ENCODE assay signal across 9 mouse cellular contexts in genomic region chr17:71178530-71179181, GRCm38 (mm10). TPM values are rescaled to one million over a fixed set of nuclear protein-coding genes. Genes with fewer than 3 reads are reported as not detected.
DNase-seq lines count a peak whose midpoint lies in the region; ATAC-seq lines count a peak whose summit lies in the region.
"Had no signal": no experiment of that assay in that cellular context is flagged by ENCODE, and none has a peak within 500 bp of the region (broad histone marks: within the 10 kb centered on the region; RNA-seq: fewer than 3 reads in every experiment).

No protein-coding gene starts in this region.

- intact Hi-C loops in left cerebral cortex, postnatal 4 days (cut with DNase I) = no loop called here

- peaks cover 6% of the 10 kb centered on the region; the same call in 1 of the 2 replicates for H3K4me1 ChIP-seq in midbrain, embryonic 11.5 days (ENCODE audit: control insufficient read depth, insufficient read depth, low read length)
- H3K4me1 ChIP-seq in midbrain, embryonic 16.5 days (ENCODE audit: control insufficient read depth, insufficient read depth, low read length) = peaks cover 6% of the 10 kb centered on the region
- H3K4me1 ChIP-seq in limb, embryonic 13.5 days = peaks cover 24% of the 10 kb centered on the region

- no peak overlapping the region; the same call in 1 of the 2 replicates for H3K4me2 ChIP-seq in midbrain, embryonic 11.5 days
- no peak overlapping the region for H3K4me2 ChIP-seq in midbrain, embryonic 16.5 days (ENCODE audit: low read length)
- peak overlapping the region; percentile 30; the same call in 1 of the 2 replicates for H3K4me2 ChIP-seq in limb, embryonic 13.5 days (replicated peaks)
- H3K4me2 ChIP-seq: neural tube, embryonic 13.5 days had no signal

- no peaks in the 10 kb centered on the region for H3K36me3 ChIP-seq in midbrain, embryonic 11.5 days (ENCODE audit: control insufficient read depth, insufficient read depth, low read length)
- H3K36me3 ChIP-seq in midbrain, embryonic 16.5 days (ENCODE audit: control insufficient read depth, insufficient read depth, low read length) = no peaks in the 10 kb centered on the region
- no peaks in the 10 kb centered on the region for H3K36me3 ChIP-seq in limb, embryonic 13.5 days
- H3K36me3 ChIP-seq: neural tube, embryonic 13.5 days had no signal

- no peak overlapping the region for H3K9ac ChIP-seq in midbrain, embryonic 11.5 days (ENCODE audit: low read length)
- no peak overlapping the region for H3K9ac ChIP-seq in midbrain, embryonic 16.5 days (ENCODE audit: low read depth, low read length)
- no peak overlapping the region for H3K9ac ChIP-seq in limb, embryonic 13.5 days
- H3K9ac ChIP-seq: neural tube, embryonic 13.5 days had no signal

- DNase-seq in embryo, embryonic 10 days (ENCODE audit: low spot score) = peak; percentile 26
- no peak for DNase-seq in embryo, embryonic 9.5 days (ENCODE audit: extremely low spot score)
- peak; percentile 31 for DNase-seq in midbrain, embryonic 11.5 days (ENCODE audit: low spot score, missing footprints)
- peak; percentile 18 for DNase-seq in telencephalon, adult 2 months (ENCODE audit: low read depth, low spot score)
- no peak for DNase-seq in urinary bladder, postnatal 25 days (ENCODE audit: low spot score)
- DNase-seq in left cerebral cortex, postnatal 4 days = no peak

- no peak overlapping the region for H3K27ac ChIP-seq in midbrain, embryonic 11.5 days (ENCODE audit: low read depth, low read length)
- H3K27ac ChIP-seq in midbrain, embryonic 16.5 days (ENCODE audit: low read length) = no peak overlapping the region
- H3K27ac ChIP-seq in limb, embryonic 13.5 days = no peak overlapping the region
- H3K27ac ChIP-seq: neural tube, embryonic 13.5 days had no signal

- ATAC-seq in midbrain, embryonic 11.5 days (ENCODE audit: low FRiP score) = no peak
- no peak for ATAC-seq in midbrain, embryonic 16.5 days
- no peak for ATAC-seq in limb, embryonic 13.5 days (ENCODE audit: low FRiP score, low read depth)

- no peaks in the 10 kb centered on the region for H3K9me3 ChIP-seq in midbrain, embryonic 11.5 days (ENCODE audit: control insufficient read depth, low read length)
- H3K9me3 ChIP-seq in midbrain, embryonic 16.5 days (replicated peaks; ENCODE audit: control insufficient read depth, low read length, poor library complexity, severe bottlenecking) = no peaks in the 10 kb centered on the region
- no peaks in the 10 kb centered on the region for H3K9me3 ChIP-seq in limb, embryonic 13.5 days
- H3K9me3 ChIP-seq: neural tube, embryonic 13.5 days had no signal

- WGBS in midbrain, embryonic 11.5 days = 62% methylated on average over 10 of the region's 10 CpGs
- 51% methylated on average over 10 of the region's 10 CpGs for WGBS in midbrain, embryonic 16.5 days
- 24% methylated on average over 10 of the region's 10 CpGs for WGBS in limb, embryonic 13.5 days

- H3K4me3 ChIP-seq in midbrain, embryonic 11.5 days (ENCODE audit: low read depth, low read length) = no peak overlapping the region
- H3K4me3 ChIP-seq in midbrain, embryonic 16.5 days (ENCODE audit: low read depth, low read length) = no peak overlapping the region
- H3K4me3 ChIP-seq in limb, embryonic 13.5 days = no peak overlapping the region
- H3K4me3 ChIP-seq: neural tube, embryonic 13.5 days had no signal

- H3K27me3 ChIP-seq in midbrain, embryonic 11.5 days (ENCODE audit: control insufficient read depth, insufficient read depth, low read length) = no peaks in the 10 kb centered on the region
- no peaks in the 10 kb centered on the region for H3K27me3 ChIP-seq in midbrain, embryonic 16.5 days (ENCODE audit: control insufficient read depth, insufficient read depth, low read depth, low read length)
- H3K27me3 ChIP-seq in limb, embryonic 13.5 days = no peaks in the 10 kb centered on the region
- H3K27me3 ChIP-seq: neural tube, embryonic 13.5 days had no signal

RNA-seq across cellular contexts. Expression of gene Lpin2, which starts 3.7 kb away (rescaled TPM):
- polyA plus RNA-seq in midbrain, embryonic 11.5 days (2014; fragmentation: Nextera tagmentation; extraction: Ambion mirVana) = 31.6 and 35.4 TPM in 2 replicates
- 45.0 and 47.3 TPM in 2 replicates for polyA plus RNA-seq in midbrain, embryonic 16.5 days (2015; fragmentation: Nextera tagmentation; extraction: Ambion mirVana)
- polyA plus RNA-seq in limb, embryonic 13.5 days (2015; fragmentation: Nextera tagmentation; extraction: Ambion mirVana) = 54.1 and 56.9 TPM in 2 replicates
- total RNA-seq in left cerebral cortex, postnatal 4 days (2021) = 10 to 100 TPM; 68.6 to 71.5 TPM

Comparison
In these comparisons a context has a peak if more than half of its experiments do, and no peak if none do; other contexts are left out.
1. DNase-seq: peak in embryo, embryonic 10 days (single experiment), midbrain, embryonic 11.5 days (single experiment) and telencephalon, adult 2 months (single experiment); none in embryo, embryonic 9.5 days (single experiment), urinary bladder, postnatal 25 days (single experiment) and left cerebral cortex, postnatal 4 days (single experiment).